Mouse (Mus musculus) testis, adult 2 months (tissue): ENCODE results near the gene Miox.

Source experiments
- CTCF ChIP-seq: fragments of 200-500 bp; IDR thresholded peaks from 2 replicates; pipeline ENCODE4 v1.5.1; 2012; ENCODE audit warnings: low read depth, mild to moderate bottlenecking, inconsistent platforms, low read length, moderate library complexity; ENCODE audit not compliant: control insufficient read depth, insufficient read depth, insufficient replicate concordance
- POLR2A ChIP-seq: fragments of 200-500 bp; IDR thresholded peaks from 2 replicates; pipeline ENCODE4 v1.6.1; 2012; ENCODE audit warnings: low read depth, mild to moderate bottlenecking, inconsistent platforms, low read length, moderate library complexity; ENCODE audit not compliant: control insufficient read depth

DNA sequence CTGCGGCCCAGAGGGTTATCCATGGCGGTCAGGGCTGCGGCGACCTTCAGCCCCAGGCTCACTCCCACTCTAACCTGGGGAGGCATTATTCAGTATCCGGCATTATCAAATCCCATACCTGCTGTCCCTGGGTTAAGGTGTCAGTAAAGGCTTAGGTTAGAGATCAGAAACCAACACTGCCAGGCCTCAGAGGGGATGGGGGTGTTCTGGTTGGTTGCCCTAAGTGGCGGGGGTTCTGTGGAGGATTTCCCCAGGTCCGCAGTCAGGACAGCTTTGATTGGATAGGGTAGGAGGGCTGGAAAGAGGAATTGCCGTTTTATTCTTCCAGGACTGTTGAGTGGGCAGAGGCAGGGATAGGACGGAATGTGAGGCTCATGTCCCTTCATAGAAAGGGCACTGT, 40.1 kb downstream of the Miox start:
- no peak for TF ChIP-seq CTCF
- no peak for TF ChIP-seq POLR2A
